Mouse (Mus musculus) 3T3-L1 (cell line): ENCODE results near the gene Camta2.
A peak's percentile ranks its signal among the peaks of the same experiment; 100 is the strongest.

Source experiments
- DNase-seq: peaks from one replicate; pipeline ENCODE4 v3.0.0-alpha.2; 2015; ENCODE audit warnings: low read depth, low spot score

Gene Camta2

DNA sequence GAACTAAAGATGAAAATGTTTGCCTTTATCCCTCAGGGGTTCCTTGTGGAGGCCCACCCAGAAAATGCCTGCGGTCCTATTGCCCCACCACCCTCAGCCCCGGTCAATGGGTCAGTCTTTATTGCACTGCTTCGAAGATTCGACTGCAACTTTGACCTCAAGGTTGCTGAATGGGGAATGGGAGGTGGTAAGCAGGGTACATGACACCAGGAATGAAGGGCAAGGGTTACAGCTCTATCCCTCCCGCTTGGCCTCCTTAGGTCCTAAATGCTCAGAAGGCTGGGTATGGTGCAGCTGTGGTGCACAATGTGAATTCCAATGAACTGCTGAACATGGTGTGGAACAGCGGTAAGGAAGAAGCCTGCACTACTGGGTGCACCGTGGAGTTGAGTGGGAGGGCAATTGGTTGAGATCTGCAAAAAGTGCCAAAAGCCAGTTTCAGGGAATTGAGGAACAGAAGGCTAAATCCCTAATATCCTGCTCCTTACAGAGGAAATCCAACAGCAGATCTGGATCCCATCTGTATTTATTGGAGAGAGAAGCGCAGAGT is 38.6 kb downstream of the Camta2 start:
- no peak for DNase-seq

DNA sequence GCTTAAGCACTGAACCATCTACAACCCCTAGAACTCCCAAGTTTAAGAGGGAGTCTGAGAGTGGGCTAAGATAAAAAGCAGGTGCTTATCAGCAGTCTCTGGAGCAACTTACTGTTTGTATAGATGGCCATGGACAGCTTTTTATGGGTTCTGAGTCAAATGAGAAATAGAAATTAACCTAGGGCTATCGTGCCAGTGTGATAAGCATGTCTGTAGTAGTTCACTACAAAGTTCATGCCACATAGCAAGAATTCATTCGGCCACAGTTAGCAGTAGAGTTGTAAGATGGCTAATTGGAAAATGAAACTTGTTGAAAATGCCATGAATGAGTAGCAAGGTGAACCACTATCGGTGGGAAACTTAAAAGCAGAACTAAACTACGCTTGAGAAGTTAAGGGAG is 39.4 kb downstream of the Camta2 start:
- DNase-seq = peak; percentile 31

DNA sequence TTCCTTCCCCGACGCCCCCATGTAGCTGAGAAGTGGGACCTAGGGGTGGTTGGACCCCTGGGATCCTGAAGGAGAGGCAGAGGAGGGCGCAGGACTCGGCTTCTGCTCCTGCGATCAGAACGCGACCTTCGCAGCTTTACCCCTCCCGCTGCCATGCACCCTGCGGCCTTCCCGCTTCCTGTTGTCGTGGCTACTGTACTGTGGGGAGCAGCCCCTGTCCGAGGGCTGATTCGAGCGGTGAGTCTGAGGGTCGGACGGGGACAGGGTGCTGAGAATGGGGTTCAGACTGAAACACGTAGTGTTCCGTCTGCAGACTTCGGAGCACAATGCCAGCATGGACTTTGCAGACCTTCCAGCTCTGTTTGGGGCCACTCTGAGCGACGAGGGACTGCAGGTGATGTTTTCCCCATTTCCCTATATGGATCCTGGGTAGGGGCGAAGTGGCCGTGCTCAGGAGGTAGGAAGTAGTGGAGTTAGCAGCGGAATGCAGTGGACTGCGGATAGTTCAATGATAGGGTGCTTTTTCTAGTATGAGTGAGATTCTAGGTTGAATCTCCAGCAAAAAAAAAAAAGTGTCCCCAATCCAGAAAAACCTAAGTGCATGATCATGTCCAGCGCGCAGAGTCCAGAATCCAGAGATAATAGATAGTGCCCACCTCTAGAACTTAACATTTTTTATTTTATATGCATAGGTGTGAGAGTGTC is 40.0 kb downstream of the Camta2 start:
- DNase-seq = peak; percentile 51

DNA sequence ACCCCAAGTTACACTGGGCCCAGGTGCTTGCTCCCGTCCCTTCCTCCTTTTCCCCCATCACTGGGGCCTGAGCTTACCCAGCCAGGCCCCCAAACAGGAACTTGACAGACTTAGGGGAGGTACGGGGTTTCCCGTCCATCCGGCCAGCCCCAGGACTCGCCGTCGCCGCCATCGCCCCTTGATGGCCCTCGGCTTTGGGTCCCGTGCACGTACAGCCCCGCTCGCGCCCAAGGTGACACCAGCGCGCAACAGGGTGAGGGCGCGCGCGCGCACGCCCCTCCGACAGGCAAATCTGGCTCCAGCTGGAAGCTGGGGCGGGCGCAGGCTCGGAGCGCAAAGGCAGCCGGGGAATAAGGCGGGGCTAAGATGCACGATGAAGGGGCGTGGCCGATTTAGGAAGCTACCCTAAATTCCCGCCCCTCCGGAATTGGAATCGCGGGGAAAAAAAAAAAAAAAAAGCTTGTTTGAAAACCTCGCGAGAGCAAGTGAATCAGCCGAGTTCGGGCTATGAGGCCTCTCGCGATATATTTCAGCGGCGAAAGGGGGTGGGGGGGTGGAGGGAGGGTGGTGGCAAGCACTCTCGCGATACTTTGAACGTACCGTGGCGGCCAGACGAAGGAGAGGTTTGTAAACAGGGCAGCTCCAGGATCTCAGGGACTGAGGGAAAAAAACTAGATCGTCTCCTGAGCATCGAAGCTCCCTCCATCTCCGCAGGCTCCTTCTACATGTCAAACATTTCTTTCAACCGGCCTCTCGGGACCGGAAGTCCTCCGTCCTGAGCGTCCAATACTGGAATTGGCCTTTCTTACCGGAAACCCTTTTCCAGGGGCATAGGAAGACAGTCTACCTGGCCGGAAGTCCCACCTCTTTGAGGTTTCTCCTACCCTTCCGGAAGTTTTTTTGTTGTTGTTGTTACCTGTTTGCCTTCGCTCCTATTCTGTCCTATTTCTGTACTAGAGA is 40.9 kb downstream of the Camta2 start, which contains the start of the genes Rnf167 and Slc25a11:
Rnf167 (plus strand) TSS at position 545 of the 960 bp plus-strand sequence.
Slc25a11 (minus strand) TSS at position 789 of the 960 bp plus-strand sequence.
- peak; percentile 99 for DNase-seq

DNA sequence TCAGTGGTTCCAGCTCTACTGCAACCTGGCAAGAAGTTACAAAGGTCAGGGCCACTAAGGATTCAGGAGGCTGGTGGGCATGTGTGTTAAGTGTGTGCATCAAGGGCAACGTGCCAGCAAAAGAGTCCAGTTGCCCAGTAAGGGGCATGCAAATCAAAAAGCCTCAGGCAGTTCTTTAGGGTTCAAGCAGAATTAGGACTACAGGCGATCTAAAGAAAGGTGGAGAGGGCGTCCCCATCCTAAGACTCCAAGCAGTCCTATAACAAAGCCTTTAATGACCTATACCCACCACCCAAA is 41.7 kb downstream of the Camta2 start:
- DNase-seq = peak; percentile 43

DNA sequence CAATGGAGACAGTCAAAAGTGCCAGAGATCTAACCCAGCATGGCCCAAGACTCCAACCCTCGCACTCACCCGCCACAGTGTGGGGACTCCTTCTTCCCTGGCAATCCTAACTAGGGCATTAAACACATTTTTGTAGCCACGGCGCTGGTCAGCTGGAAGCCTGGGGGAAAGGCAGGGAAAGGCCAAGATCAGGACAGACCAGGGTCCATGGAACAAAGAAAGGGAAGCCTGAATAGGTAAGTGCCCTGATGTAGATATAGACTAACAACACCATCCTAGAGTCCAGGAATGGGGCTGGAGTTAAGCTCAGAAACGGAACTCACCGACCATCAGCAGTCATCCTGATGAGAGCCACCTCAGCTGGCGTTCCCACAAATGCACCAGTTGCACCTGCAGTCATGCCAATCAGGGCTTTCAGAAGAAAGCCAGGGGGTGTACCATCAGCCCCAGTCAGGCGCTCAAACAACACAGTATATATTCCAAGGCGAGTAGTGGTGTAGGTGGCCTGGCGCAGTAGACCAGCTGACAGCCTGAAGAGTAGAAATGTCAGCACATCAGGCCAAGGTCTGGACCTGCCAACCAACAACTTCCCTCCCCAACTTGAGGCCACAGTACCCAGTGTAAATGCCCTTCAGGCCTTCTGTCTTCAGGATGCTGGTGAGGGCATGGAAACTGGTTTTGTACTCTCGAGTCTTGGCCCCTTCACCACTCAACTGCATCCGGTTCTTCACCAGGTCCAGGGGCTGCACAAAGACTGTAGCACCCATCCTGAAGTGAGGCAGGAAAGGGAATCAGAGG is 42.2 kb downstream of the Camta2 start:
- no peak for DNase-seq

DNA sequence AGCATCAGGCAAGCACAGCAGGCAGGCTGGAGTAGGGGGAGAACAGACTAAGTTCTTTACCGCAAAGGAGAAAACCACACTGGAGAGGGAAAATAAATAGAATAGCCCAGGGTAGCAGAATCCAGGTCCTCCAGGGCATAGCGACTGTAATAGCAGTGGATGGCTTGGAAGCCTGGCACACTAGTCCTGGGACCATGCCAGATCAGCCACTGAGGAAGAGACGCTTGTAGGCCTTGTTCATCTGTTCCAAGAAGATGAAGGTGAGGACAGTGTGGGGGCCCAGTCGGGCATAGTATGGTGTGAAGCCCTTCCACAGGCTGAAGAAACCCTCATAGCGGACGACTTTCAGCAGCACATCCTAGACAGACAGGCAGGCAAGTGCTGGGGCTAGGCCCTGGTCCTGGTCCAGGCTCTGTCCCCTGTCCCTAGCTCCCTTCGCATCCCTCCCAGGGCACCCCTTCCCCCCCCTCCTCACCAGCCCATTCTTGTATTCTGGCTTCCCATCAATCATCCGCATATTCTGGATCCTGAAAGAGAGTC is 43.3 kb downstream of the Camta2 start:
- DNase-seq = no peak

DNA sequence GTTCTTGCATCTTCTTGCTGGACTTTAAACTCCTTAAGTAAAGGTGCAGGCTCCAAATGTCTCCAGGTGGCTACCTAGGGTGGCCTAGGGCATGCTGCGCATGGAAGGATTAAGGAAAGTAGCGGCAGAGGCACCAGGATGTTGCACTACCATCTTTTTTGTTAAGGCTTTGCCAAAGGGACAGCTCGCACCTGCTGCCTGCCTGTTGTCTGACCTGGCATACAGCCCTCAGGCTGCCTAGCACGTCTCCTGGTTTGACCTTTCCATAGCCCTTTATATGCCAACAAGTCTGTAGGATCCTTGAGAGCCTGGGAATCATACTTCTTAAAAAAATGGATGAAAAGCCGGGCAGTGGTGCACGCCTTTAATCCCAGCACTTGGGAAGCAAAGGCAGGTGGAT is 44.9 kb downstream of the Camta2 start:
- no peak for DNase-seq

DNA sequence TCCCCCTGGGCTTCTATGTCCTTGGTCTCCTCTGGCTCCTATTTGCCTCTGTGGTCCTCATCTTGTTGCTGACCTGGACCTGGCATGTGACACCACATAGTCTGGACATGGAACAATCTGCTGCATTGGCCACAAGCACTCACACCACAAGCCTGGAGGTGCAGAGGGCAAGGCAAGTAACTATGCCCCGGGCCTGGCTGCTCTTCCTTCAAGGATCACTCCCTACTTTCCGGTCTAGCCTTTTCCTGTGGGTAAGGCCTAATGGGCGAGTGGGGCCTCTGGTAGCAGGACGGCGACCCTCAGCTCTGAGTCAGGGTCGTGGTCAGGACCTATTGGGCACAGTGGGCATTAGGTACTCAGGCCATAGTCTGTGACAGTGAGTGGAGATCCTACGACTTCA is 46.7 kb downstream of the Camta2 start:
- DNase-seq = no peak

DNA sequence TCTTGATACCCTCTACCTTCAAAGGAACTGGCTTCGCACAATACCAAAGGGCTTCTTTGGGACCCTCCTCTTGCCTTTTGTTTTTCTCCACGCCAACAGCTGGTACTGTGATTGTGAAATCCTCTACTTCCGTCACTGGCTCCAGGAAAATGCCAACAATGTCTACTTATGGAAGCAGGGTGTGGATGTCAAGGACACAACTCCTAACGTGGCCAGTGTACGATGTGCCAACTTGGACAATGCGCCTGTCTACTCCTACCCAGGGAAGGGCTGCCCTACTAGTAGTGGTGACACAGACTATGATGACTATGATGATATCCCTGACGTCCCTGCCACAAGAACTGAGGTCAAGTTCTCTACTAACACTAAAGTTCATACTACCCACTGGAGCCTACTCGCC is 47.9 kb downstream of the Camta2 start:
- no peak for DNase-seq

DNA sequence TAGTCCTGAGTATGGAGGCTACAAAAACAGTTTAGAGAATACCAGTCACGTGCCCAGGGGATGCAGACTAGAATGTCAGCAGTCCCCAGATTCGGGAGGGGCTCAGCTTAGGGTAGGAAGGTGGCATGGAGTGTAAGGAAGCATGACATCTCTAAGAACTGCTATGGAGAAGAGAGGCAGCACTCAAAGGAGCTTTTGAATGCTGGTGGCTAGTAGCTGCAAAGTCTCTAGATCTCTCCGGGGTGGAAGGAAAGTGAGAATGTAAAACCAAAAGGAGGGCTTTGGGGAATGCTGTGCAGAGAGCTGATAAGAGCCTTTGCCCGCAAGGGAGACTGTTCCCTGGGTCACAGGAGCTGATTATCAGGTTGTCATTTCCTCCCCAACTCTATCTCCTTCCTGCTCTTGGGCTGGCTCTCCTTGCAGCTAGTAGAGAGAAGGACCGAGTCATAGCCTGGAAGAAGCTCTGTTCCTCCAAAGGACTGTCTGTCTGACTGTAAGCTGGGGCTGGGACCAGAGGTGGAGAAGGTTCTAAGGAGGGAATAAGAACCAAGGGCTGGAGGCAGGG is 49.1 kb downstream of the Camta2 start, which contains the start of gene Gp1ba:
Gp1ba (plus strand) TSS at position 409 of the 565 bp plus-strand sequence.
- no peak for DNase-seq

DNA sequence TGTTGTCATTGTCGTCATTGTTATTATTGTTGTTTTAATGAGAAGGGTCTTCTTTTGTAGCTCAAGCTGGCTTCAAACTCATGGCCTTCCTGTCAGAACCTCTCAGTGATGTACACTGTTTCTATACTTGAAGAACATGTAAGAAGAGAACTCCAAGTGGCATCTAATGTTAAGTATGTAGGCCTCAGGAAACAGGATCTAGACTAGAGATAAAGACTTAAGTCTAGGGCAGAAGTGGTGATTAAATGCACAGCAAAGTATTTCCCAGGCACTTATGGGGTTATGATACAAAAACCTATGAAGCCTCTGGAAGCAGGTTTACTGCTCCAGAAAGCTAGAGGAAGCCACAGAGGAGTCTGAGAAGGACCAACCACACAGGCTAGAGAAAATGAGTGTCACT is 49.6 kb downstream of the Camta2 start:
- no peak for DNase-seq

DNA sequence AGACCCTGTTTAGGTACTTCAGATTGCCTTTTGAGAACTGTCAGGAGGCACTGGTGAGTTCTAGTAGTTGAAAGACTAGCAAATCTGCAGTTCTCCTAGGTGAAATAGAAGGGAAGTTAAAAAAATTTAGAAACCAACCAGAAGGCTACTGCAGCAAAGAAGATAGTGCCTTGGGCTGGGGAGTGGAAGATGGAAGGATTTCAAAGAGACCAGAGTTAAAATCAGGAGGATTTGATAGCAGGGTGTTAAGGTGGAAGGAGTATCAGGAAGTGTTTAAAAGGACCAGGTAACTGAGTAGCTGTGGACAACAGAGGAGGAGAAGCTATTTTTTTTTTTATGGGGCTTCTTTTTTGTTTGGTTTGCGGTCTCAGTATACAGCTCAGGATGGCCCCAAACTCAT is 50.1 kb downstream of the Camta2 start:
- no peak for DNase-seq

DNA sequence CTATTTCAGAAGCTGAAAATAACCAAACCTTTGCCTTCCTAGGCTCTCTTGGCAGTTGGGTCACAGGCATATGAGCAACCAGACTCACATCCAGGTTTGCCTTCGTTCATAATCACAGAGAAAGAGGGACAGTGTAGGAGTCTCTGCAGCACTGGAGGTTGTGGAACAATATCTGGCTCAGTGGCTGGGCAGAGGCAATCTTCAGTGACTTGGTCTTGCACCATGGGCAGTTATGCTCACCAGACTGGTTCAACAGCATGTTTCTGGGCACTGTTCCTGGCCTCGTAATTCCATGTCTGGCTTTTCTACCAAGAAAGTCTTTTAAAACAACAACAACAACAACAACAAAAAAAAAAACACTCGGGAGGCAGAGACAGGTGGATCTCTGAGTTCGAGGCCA is 52.3 kb downstream of the Camta2 start:
- no peak for DNase-seq

DNA sequence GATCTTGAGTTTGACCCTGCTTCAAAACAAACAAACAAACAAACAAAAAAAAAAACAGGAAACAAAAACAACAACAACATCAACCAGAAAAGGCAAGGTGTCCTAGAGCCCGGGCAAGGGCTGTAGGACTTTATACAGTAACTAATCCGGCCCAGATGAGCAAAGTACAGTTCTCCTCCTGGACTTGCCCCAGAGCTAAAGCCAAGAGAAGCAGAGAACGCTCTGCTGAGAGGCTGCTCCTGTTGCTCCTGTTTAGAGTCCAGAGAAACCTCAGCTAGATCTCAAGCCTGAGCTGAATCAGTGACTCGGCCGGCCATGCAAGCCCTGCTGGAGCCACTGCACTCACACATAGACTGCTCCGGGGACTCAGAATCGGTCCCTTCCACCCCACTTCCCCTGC is 57.8 kb downstream of the Camta2 start:
- no peak for DNase-seq

DNA sequence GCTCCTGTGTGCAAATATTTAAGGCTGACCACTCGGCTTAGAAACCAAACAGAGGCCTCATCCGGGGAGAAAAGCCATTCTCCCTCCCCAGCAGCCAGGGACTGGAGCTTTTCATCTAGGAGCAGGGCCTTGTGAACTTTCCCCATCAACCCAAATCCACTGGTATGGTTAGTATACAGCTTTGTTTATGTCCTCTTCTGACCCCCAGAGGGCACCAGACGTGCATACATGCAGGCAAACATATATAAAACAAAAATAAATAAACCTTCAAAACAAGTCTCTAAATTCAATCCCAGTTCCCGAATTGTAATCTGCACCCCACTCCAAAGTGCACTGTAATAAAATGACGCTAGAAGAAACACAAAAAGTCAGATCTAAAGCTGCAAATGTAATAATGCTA is 58.3 kb downstream of the Camta2 start:
- peak; percentile 80 for DNase-seq

DNA sequence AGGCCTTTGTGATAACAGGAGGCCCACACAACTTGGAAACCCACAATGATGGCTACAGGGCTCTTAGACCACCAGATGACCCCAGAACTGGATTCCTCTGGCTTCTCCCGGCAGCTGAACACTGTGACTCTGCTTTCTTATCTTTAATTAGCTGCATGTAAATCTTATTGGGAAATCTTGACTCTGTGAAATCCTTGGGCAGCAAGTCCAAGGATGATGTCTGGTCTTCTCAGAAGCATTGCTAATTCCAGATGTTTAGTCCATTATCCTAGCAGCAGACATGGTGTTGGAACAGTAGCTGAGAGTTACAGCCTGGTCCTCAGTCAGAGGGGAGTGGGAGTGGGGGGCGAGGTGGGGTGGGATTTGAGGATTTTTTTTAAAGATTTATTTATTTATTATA is 59.5 kb downstream of the Camta2 start:
- DNase-seq = no peak

DNA sequence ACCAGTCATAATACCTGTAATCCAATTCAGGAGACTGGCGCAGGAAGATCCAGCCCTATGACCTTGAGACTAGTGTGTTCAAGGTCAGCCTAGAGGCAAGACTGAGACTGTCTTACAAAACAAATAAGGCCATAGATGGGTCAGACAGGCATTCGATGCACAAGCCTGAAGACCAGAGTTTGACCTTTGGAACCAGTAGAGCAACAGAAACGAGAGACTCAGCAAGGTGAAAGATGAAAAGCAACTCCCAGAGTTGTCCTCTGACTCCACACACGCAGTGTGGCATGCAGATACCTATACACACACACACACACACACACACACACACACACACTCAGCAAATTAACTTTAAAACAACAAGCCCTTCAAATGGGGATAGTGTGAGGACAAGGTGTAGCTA is 61.0 kb downstream of the Camta2 start:
- DNase-seq = no peak

DNA sequence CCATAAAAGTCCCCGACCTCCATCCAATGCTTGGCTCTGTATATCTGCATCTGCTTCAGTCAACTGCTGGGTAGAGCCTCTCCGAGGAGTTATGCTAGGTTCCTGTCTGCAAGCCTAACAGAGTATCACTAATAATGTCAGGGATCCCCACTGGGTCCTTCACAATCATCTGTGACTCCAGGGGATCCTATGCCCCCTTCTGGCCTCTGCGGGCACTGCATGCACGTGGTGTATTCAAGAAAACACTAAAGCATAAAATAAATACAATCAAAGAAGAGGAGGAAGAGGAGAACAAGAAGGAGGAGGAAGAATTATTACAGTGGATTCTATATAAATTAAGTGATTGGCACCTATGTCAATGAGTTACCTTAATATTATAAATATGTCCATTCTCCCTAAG is 62.4 kb downstream of the Camta2 start:
- peak; percentile 73 for DNase-seq

DNA sequence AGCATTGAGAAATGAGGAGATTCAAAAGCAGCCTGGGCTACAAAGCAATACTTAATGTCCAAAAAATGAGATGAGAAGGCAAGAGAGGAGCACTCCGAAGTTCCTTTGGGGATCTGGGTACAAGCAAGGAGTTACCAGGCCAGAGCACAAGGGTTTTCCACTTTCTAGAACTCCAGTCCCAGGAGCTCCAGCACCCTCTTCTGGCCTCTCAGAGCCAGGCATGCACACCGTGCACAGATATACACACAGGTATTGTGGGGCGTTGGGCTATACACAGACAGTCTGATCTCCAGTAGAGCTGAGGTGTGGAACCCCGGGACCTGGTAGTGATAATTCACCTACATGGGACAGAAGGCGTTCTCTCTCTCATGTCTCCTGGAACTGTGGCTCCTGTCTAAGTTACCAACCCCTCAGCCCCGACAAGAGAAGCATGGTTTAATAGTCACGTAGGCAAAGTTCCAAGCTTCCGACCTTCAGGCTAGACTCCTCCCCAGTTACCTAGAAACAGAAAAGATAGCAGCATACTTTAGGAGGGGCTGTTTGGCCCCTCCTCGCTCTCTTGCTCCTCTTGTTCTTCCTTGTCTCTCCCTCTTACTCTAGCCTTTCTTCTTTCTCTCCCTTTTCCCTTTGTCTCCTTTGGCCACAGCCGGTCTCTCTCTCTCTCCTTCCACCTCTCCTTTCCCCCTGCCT is 64.7 kb downstream of the Camta2 start:
- peak; percentile 42 for DNase-seq
